Mouse (Mus musculus) liver, adult 2 months (tissue): ENCODE results near the gene Prss42.

Experiments
- CTCF ChIP-seq: fragments of 200-500 bp; IDR thresholded peaks from 2 replicates; pipeline ENCODE4 v1.5.1; 2011; ENCODE audit warnings: low read depth, low read length, control low read depth
- POLR2A ChIP-seq: fragments of 200-500 bp; IDR thresholded peaks from 2 replicates; pipeline ENCODE4 v1.6.1; 2011; ENCODE audit warnings: low read length, control low read depth; ENCODE audit not compliant: insufficient read depth; ENCODE audit errors: extremely low read depth

DNA sequence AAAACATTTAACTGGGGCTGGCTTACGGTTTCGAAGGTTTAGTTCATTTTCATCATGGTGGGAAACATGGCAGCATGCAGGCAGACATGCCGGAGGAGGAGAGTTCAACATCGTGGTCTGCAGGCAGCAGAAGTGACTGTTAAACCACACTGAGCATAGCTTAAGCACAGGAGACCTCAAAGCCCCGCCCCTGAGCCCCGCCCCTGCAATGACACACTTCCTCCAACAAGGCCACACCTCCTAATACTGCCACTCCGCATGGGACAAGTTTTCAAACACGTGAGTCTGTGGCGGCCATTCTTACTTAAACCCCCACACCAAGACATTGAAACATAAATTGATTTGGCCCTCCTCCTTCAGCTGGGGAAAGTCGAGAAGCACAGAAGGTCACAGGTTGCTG, 953 bp upstream of the Prss42 start:
- no peak for TF ChIP-seq CTCF
- no peak for TF ChIP-seq POLR2A
